In genomic region chr2:30419112-30419511, GRCm38 (mm10) we compare ENCODE assay signal across 9 mouse cellular contexts. TPM values are rescaled to one million over a fixed set of nuclear protein-coding genes. Genes with fewer than 3 reads are reported as not detected.
A peak's percentile ranks its signal among the peaks of the same experiment; 100 is the strongest.
DNase-seq lines count a peak whose midpoint lies in the region; ATAC-seq and TF ChIP-seq lines count a peak whose summit lies in the region.
"Had no signal": no experiment of that assay in that cellular context is flagged by ENCODE, and none has a peak within 500 bp of the region (broad histone marks: within the 10 kb centered on the region; RNA-seq: fewer than 3 reads in every experiment).

No protein-coding gene starts in this region.

- intact Hi-C loops in heart, postnatal 10 days (cut with DNase I), result no loop called here

- WGBS in heart, embryonic 15.5 days, result 26% methylated on average over 10 of the region's 10 CpGs
- WGBS in embryonic facial prominence, embryonic 11.5 days, result 23% methylated on average over 10 of the region's 10 CpGs
- 32% methylated on average over 10 of the region's 10 CpGs for WGBS in intestine, embryonic 16.5 days
- 33% methylated on average over 10 of the region's 10 CpGs for WGBS in midbrain, postnatal 0 days

- peaks cover 46% of the 10 kb centered on the region for H3K4me1 ChIP-seq in heart, embryonic 15.5 days (replicated peaks)
- H3K4me1 ChIP-seq in embryonic facial prominence, embryonic 11.5 days (ENCODE audit: control insufficient read depth, insufficient read depth, low read length), result peaks cover 14% of the 10 kb centered on the region
- H3K4me1 ChIP-seq in intestine, embryonic 16.5 days (ENCODE audit: control insufficient read depth, insufficient read depth, low read length), result peaks cover 28% of the 10 kb centered on the region
- H3K4me1 ChIP-seq in midbrain, postnatal 0 days (ENCODE audit: insufficient read depth, low read length), result peaks cover 11% of the 10 kb centered on the region

- ATAC-seq in heart, embryonic 15.5 days (replicated peaks; ENCODE audit: insufficient number of reproducible peaks, insufficient read depth, low FRiP score, low read depth), result no peak
- ATAC-seq in embryonic facial prominence, embryonic 11.5 days (replicated peaks; ENCODE audit: insufficient number of reproducible peaks, low FRiP score, low TSS enrichment, low read depth), result no peak
- ATAC-seq in intestine, embryonic 16.5 days, result no peak
- no peak for ATAC-seq in midbrain, postnatal 0 days (ENCODE audit: low FRiP score)

- no peak for DNase-seq in heart, postnatal 10 days
- DNase-seq in embryonic facial prominence, embryonic 11.5 days (ENCODE audit: low spot score), result peak; percentile 61
- DNase-seq in midbrain, postnatal 0 days (ENCODE audit: low spot score), result no peak
- DNase-seq in frontal cortex, postnatal 14 days (ENCODE audit: low spot score in 2 of 2), result no peak
- DNase-seq in urinary bladder, postnatal 36 days (ENCODE audit: low spot score in 2 of 2), result no peak
- DNase-seq in spleen, postnatal 14 days (ENCODE audit: low spot score in 2 of 2), result no peak

- peak overlapping the region; percentile 29; the same call in 1 of the 2 replicates for H3K9ac ChIP-seq in heart, embryonic 15.5 days
- peak overlapping the region; percentile 41 for H3K9ac ChIP-seq in embryonic facial prominence, embryonic 11.5 days (replicated peaks; ENCODE audit: low read length)
- peak overlapping the region; percentile 51 for H3K9ac ChIP-seq in intestine, embryonic 16.5 days (ENCODE audit: low read depth, low read length)
- 0 out of 2 replicates have a peak overlapping the region, but pooled peaks have one; percentile 8 for H3K9ac ChIP-seq in midbrain, postnatal 0 days (replicated peaks; ENCODE audit: low read length, poor library complexity, severe bottlenecking)

- no peaks in the 10 kb centered on the region for H3K27me3 ChIP-seq in heart, embryonic 15.5 days
- no peaks in the 10 kb centered on the region for H3K27me3 ChIP-seq in embryonic facial prominence, embryonic 11.5 days (ENCODE audit: control insufficient read depth, insufficient read depth, low read length)
- no peaks in the 10 kb centered on the region for H3K27me3 ChIP-seq in intestine, embryonic 16.5 days (replicated peaks; ENCODE audit: control insufficient read depth, insufficient read depth, low read length)
- no peaks in the 10 kb centered on the region for H3K27me3 ChIP-seq in midbrain, postnatal 0 days (ENCODE audit: insufficient read depth, low read length)

- H3K9me3 ChIP-seq in heart, embryonic 15.5 days (replicated peaks), result no peaks in the 10 kb centered on the region
- H3K9me3 ChIP-seq in embryonic facial prominence, embryonic 11.5 days (replicated peaks; ENCODE audit: control insufficient read depth, low read length), result no peaks in the 10 kb centered on the region
- H3K9me3 ChIP-seq in intestine, embryonic 16.5 days (ENCODE audit: control insufficient read depth, low read length), result no peaks in the 10 kb centered on the region
- H3K9me3 ChIP-seq in midbrain, postnatal 0 days (ENCODE audit: low read length), result no peaks in the 10 kb centered on the region

- H3K36me3 ChIP-seq in heart, embryonic 15.5 days, result no peaks in the 10 kb centered on the region; the same call in 1 of the 2 replicates
- H3K36me3 ChIP-seq in embryonic facial prominence, embryonic 11.5 days (replicated peaks; ENCODE audit: control insufficient read depth, insufficient read depth, low read depth, low read length), result no peaks in the 10 kb centered on the region
- no peaks in the 10 kb centered on the region for H3K36me3 ChIP-seq in intestine, embryonic 16.5 days (ENCODE audit: control insufficient read depth, insufficient read depth, low read length)
- no peaks in the 10 kb centered on the region for H3K36me3 ChIP-seq in midbrain, postnatal 0 days (ENCODE audit: insufficient read depth, low read length)

- TF ChIP-seq CTCF in midbrain, postnatal 0 days (IDR thresholded peaks at IDR 0.05), result no peak

- H3K4me2 ChIP-seq in heart, embryonic 15.5 days, result peak overlapping the region; percentile 31
- H3K4me2 ChIP-seq in embryonic facial prominence, embryonic 11.5 days (ENCODE audit: low read depth, low read length), result peak overlapping the region; percentile 21; the same call in 1 of the 2 replicates
- H3K4me2 ChIP-seq in intestine, embryonic 16.5 days (ENCODE audit: low read depth, low read length), result peak overlapping the region; percentile 24; the same call in 1 of the 2 replicates
- H3K4me2 ChIP-seq in midbrain, postnatal 0 days (ENCODE audit: low read depth, low read length, poor library complexity, severe bottlenecking), result peak overlapping the region; percentile 16; the same call in 1 of the 2 replicates

- peak overlapping the region; percentile 75 for H3K27ac ChIP-seq in heart, embryonic 15.5 days
- peak overlapping the region; percentile 79 for H3K27ac ChIP-seq in embryonic facial prominence, embryonic 11.5 days (replicated peaks; ENCODE audit: low read depth, low read length)
- peak overlapping the region; percentile 45; the same call in 1 of the 2 replicates for H3K27ac ChIP-seq in intestine, embryonic 16.5 days (ENCODE audit: low read length)
- H3K27ac ChIP-seq in midbrain, postnatal 0 days (ENCODE audit: low read depth, low read length), result peak overlapping the region; percentile 9; the same call in 1 of the 2 replicates

- no peak overlapping the region for H3K4me3 ChIP-seq in heart, embryonic 15.5 days
- H3K4me3 ChIP-seq in embryonic facial prominence, embryonic 11.5 days (ENCODE audit: low read depth, low read length), result no peak overlapping the region
- no peak overlapping the region for H3K4me3 ChIP-seq in intestine, embryonic 16.5 days (ENCODE audit: low read length)
- no peak overlapping the region for H3K4me3 ChIP-seq in midbrain, postnatal 0 days (ENCODE audit: low read depth, low read length)

RNA-seq across cellular contexts. Expression of gene Ptpa, which starts 3.3 kb away (rescaled TPM):
- 102 and 119 TPM in 2 replicates for polyA plus RNA-seq in heart, embryonic 15.5 days (2015; fragmentation: Nextera tagmentation; extraction: Ambion mirVana)
- total RNA-seq in heart, postnatal 10 days (2021), result 100 to 1,000 TPM; 125 to 133 TPM
- polyA plus RNA-seq in embryonic facial prominence, embryonic 11.5 days (2014; fragmentation: Nextera tagmentation; extraction: Ambion mirVana), result 53.7 and 62.4 TPM in 2 replicates
- 120 and 132 TPM in 2 replicates for polyA plus RNA-seq in intestine, embryonic 16.5 days (2015; fragmentation: Nextera tagmentation; extraction: Ambion mirVana)
- 139 and 147 TPM in 2 replicates for total RNA-seq in midbrain, postnatal 0 days (2014; rRNA removed)
- 138 and 141 TPM in 2 replicates for polyA plus RNA-seq in midbrain, postnatal 0 days (2015; fragmentation: Nextera tagmentation; extraction: Ambion mirVana)

RNA-seq across cellular contexts. Expression of gene Crat, which starts 3.5 kb away (rescaled TPM):
- 108 and 109 TPM in 2 replicates for polyA plus RNA-seq in heart, embryonic 15.5 days (2015; fragmentation: Nextera tagmentation; extraction: Ambion mirVana)
- 100 to 1,000 TPM; 448 to 485 TPM for total RNA-seq in heart, postnatal 10 days (2021)
- polyA plus RNA-seq in embryonic facial prominence, embryonic 11.5 days (2014; fragmentation: Nextera tagmentation; extraction: Ambion mirVana), result 24.0 and 29.6 TPM in 2 replicates
- polyA plus RNA-seq in intestine, embryonic 16.5 days (2015; fragmentation: Nextera tagmentation; extraction: Ambion mirVana), result 25.9 and 29.4 TPM in 2 replicates
- total RNA-seq in midbrain, postnatal 0 days (2014; rRNA removed), result 32.6 and 38.0 TPM in 2 replicates
- 24.9 and 27.4 TPM in 2 replicates for polyA plus RNA-seq in midbrain, postnatal 0 days (2015; fragmentation: Nextera tagmentation; extraction: Ambion mirVana)

RNA-seq across cellular contexts. Expression of gene Dolpp1, which starts 27.1 kb away (rescaled TPM):
- 19.5 and 25.2 TPM in 2 replicates for polyA plus RNA-seq in heart, embryonic 15.5 days (2015; fragmentation: Nextera tagmentation; extraction: Ambion mirVana)
- 10 to 100 TPM; 11.6 to 14.7 TPM for total RNA-seq in heart, postnatal 10 days (2021)
- 29.1 and 33.4 TPM in 2 replicates for polyA plus RNA-seq in embryonic facial prominence, embryonic 11.5 days (2014; fragmentation: Nextera tagmentation; extraction: Ambion mirVana)
- 59.4 and 63.3 TPM in 2 replicates for polyA plus RNA-seq in intestine, embryonic 16.5 days (2015; fragmentation: Nextera tagmentation; extraction: Ambion mirVana)
- 96.2 and 103 TPM in 2 replicates for total RNA-seq in midbrain, postnatal 0 days (2014; rRNA removed)
- 56.6 and 59.7 TPM in 2 replicates for polyA plus RNA-seq in midbrain, postnatal 0 days (2015; fragmentation: Nextera tagmentation; extraction: Ambion mirVana)

RNA-seq across cellular contexts. Expression of gene Ier5l, which starts 54.9 kb away (rescaled TPM):
- polyA plus RNA-seq in heart, embryonic 15.5 days (2015; fragmentation: Nextera tagmentation; extraction: Ambion mirVana), result 1.7 and 2.0 TPM in 2 replicates
- total RNA-seq in heart, postnatal 10 days (2021), result 10 to 100 TPM in 1 of 2 experiments, 1 to 10 TPM in 1; 9.5 to 12.2 TPM
- 6.6 and 12.6 TPM in 2 replicates for polyA plus RNA-seq in embryonic facial prominence, embryonic 11.5 days (2014; fragmentation: Nextera tagmentation; extraction: Ambion mirVana)
- polyA plus RNA-seq in intestine, embryonic 16.5 days (2015; fragmentation: Nextera tagmentation; extraction: Ambion mirVana), result 0.61 and 0.75 TPM in 2 replicates
- total RNA-seq in midbrain, postnatal 0 days (2014; rRNA removed), result 23.6 and 28.2 TPM in 2 replicates
- polyA plus RNA-seq in midbrain, postnatal 0 days (2015; fragmentation: Nextera tagmentation; extraction: Ambion mirVana), result 2.6 and 3.2 TPM in 2 replicates
- total RNA-seq: MEL had no signal

RNA-seq across cellular contexts. Expression of gene Miga2, which starts 55.1 kb away (rescaled TPM):
- polyA plus RNA-seq in heart, embryonic 15.5 days (2015; fragmentation: Nextera tagmentation; extraction: Ambion mirVana), result 32.6 and 35.5 TPM in 2 replicates
- total RNA-seq in heart, postnatal 10 days (2021), result 10 to 100 TPM; 70.5 to 78.0 TPM
- polyA plus RNA-seq in embryonic facial prominence, embryonic 11.5 days (2014; fragmentation: Nextera tagmentation; extraction: Ambion mirVana), result 15.6 and 18.0 TPM in 2 replicates
- 23.1 and 24.7 TPM in 2 replicates for polyA plus RNA-seq in intestine, embryonic 16.5 days (2015; fragmentation: Nextera tagmentation; extraction: Ambion mirVana)
- total RNA-seq in midbrain, postnatal 0 days (2014; rRNA removed), result 64.2 and 72.3 TPM in 2 replicates
- 28.7 and 34.8 TPM in 2 replicates for polyA plus RNA-seq in midbrain, postnatal 0 days (2015; fragmentation: Nextera tagmentation; extraction: Ambion mirVana)

Comparison
In these comparisons a context has a peak if more than half of its experiments do, and no peak if none do; other contexts are left out.
1. H3K27ac ChIP-seq: peak in every context shown above with its lines; median percentile 79 in embryonic facial prominence, embryonic 11.5 days; 75 in heart, embryonic 15.5 days; 45 in intestine, embryonic 16.5 days; 9 in midbrain, postnatal 0 days.